Mouse (Mus musculus) thymus, adult 18-20 months (tissue): ENCODE measurements around the gene Cd5.
A peak's percentile ranks its signal among the peaks of the same experiment; 100 is the strongest.

Experiments used
- DNase-seq, 2 experiments: peaks; one replicate each; pipeline ENCODE4 v3.0.0; 2022; ENCODE audit warnings: mixed read lengths in 2 of 2

The Cd5 gene

GRCm38 (mm10) chr19:10724629-10725363 is 14.0 kb downstream of the Cd5 start:
- no peak for DNase-seq

- no peak for DNase-seq
Observed at GRCm38 (mm10) chr19:10723649-10724048, 15.2 kb downstream of the Cd5 start.

- no peak for DNase-seq
Observed at GRCm38 (mm10) chr19:10723084-10723483, 15.7 kb downstream of the Cd5 start.

GRCm38 (mm10) chr19:10721064-10721463 is 17.7 kb downstream of the Cd5 start:
- no peak for DNase-seq

- DNase-seq: no peak
Observed at GRCm38 (mm10) chr19:10720524-10720923, 18.3 kb downstream of the Cd5 start.

GRCm38 (mm10) chr19:10719751-10720150 is 19.1 kb downstream of the Cd5 start:
- DNase-seq: no peak

GRCm38 (mm10) chr19:10718251-10718775 is 20.5 kb downstream of the Cd5 start:
- no peak for DNase-seq

GRCm38 (mm10) chr19:10715476-10715875 is 23.3 kb downstream of the Cd5 start:
- no peak for DNase-seq

- peak; percentile 51 to 67 for DNase-seq
Observed at GRCm38 (mm10) chr19:10714682-10715475, 23.9 kb downstream of the Cd5 start.

GRCm38 (mm10) chr19:10714168-10714567 is 24.6 kb downstream of the Cd5 start:
- no peak for DNase-seq

GRCm38 (mm10) chr19:10713551-10713950 is 25.3 kb downstream of the Cd5 start:
- DNase-seq: no peak

GRCm38 (mm10) chr19:10712646-10713045 is 26.2 kb downstream of the Cd5 start:
- DNase-seq: no peak

GRCm38 (mm10) chr19:10712194-10712593 is 26.6 kb downstream of the Cd5 start:
- DNase-seq: no peak

- DNase-seq: no peak
Observed at GRCm38 (mm10) chr19:10710751-10711150, 28.1 kb downstream of the Cd5 start.

GRCm38 (mm10) chr19:10710088-10710511 is 28.7 kb downstream of the Cd5 start:
- peak in 1 of 2 experiments; percentile 47 for DNase-seq

- DNase-seq: peak; percentile 64 to 75
Observed at GRCm38 (mm10) chr19:10709360-10710087, 29.3 kb downstream of the Cd5 start.

- no peak for DNase-seq
Observed at GRCm38 (mm10) chr19:10708900-10709299, 29.9 kb downstream of the Cd5 start.

GRCm38 (mm10) chr19:10707881-10708280 is 30.9 kb downstream of the Cd5 start:
- DNase-seq: no peak

- DNase-seq: no peak
Observed at GRCm38 (mm10) chr19:10707087-10707875, 31.5 kb downstream of the Cd5 start.

GRCm38 (mm10) chr19:10703470-10703869 is 35.3 kb downstream of the Cd5 start:
- DNase-seq: no peak

GRCm38 (mm10) chr19:10702125-10702524 is 36.7 kb downstream of the Cd5 start:
- DNase-seq: no peak

GRCm38 (mm10) chr19:10701013-10701726 is 37.6 kb downstream of the Cd5 start:
- no peak for DNase-seq
